Comparison of ENCODE assay signal across 9 mouse cellular contexts in genomic region chr16:14242553-14242952, GRCm38 (mm10). TPM values are rescaled to one million over a fixed set of nuclear protein-coding genes. Genes with fewer than 3 reads are reported as not detected.
DNase-seq lines count a peak whose midpoint lies in the region; ATAC-seq and TF ChIP-seq lines count a peak whose summit lies in the region.
"Had no signal": no experiment of that assay in that cellular context is flagged by ENCODE, and none has a peak within 500 bp of the region (broad histone marks: within the 10 kb centered on the region; RNA-seq: fewer than 3 reads in every experiment).

No protein-coding gene starts in this region.

- no peak overlapping the region for H3K9ac ChIP-seq in ES-E14 (ENCODE audit: insufficient read depth, low read depth, low read length, poor library complexity, severe bottlenecking)
- H3K9ac ChIP-seq in forebrain, embryonic 15.5 days (replicated peaks) = no peak overlapping the region
- H3K9ac ChIP-seq: heart, embryonic 13.5 days; neural tube, embryonic 13.5 days had no signal

- no peaks in the 10 kb centered on the region for H3K4me1 ChIP-seq in ES-E14 (ENCODE audit: control insufficient read depth in 2 of 2, insufficient read depth in 2 of 2, low read length in 2 of 2, poor library complexity in 1 of 2)
- no peaks in the 10 kb centered on the region for H3K4me1 ChIP-seq in forebrain, embryonic 15.5 days
- H3K4me1 ChIP-seq: neural tube, embryonic 13.5 days had no signal

- in situ Hi-C loops in ES-E14 (cut with MboI; ENCODE audit: low sequenced_read_pairs in 2 of 2, unreplicated experiment in 2 of 2) = no loop called here

- peak; percentile 41 for TF ChIP-seq CTCF in left cerebral cortex, adult 2 months (IDR thresholded peaks at IDR 0.05)

- intact Hi-C loops in left cerebral cortex, adult 2 months (cut with DNase I) = no loop called here

- no peak overlapping the region for H3K4me2 ChIP-seq in forebrain, embryonic 15.5 days (replicated peaks)
- H3K4me2 ChIP-seq: heart, embryonic 13.5 days; neural tube, embryonic 13.5 days had no signal

- no peak overlapping the region for H3K4me3 ChIP-seq in left cerebral cortex, adult 2 months
- H3K4me3 ChIP-seq in ES-E14 (ENCODE audit: insufficient read depth in 1 of 2, low read depth in 1 of 2, low read length in 2 of 2, poor library complexity in 1 of 2, severe bottlenecking in 1 of 2) = no peak overlapping the region
- H3K4me3 ChIP-seq in forebrain, embryonic 15.5 days = no peak overlapping the region
- H3K4me3 ChIP-seq: heart, embryonic 13.5 days; neural tube, embryonic 13.5 days had no signal

- H3K27ac ChIP-seq in left cerebral cortex, adult 2 months = no peak overlapping the region
- H3K27ac ChIP-seq in ES-E14 (ENCODE audit: insufficient read depth, low read depth, low read length, poor library complexity, severe bottlenecking) = no peak overlapping the region
- no peak overlapping the region for H3K27ac ChIP-seq in forebrain, embryonic 15.5 days (replicated peaks)
- H3K27ac ChIP-seq: heart, embryonic 13.5 days; neural tube, embryonic 13.5 days had no signal

- no peaks in the 10 kb centered on the region for H3K27me3 ChIP-seq in forebrain, embryonic 15.5 days
- H3K27me3 ChIP-seq: neural tube, embryonic 13.5 days had no signal

- no peaks in the 10 kb centered on the region for H3K9me3 ChIP-seq in ES-E14 (ENCODE audit: control insufficient read depth, insufficient read depth, low read depth, low read length)
- H3K9me3 ChIP-seq in forebrain, embryonic 15.5 days = no peaks in the 10 kb centered on the region
- H3K9me3 ChIP-seq: heart, embryonic 13.5 days; neural tube, embryonic 13.5 days had no signal

- ATAC-seq in forebrain, embryonic 15.5 days (replicated peaks) = no peak

- no peaks in the 10 kb centered on the region for H3K36me3 ChIP-seq in ES-E14 (ENCODE audit: control insufficient read depth, insufficient read depth, low read length, poor library complexity, severe bottlenecking)
- H3K36me3 ChIP-seq in forebrain, embryonic 15.5 days = no peaks in the 10 kb centered on the region
- H3K36me3 ChIP-seq: heart, embryonic 13.5 days; neural tube, embryonic 13.5 days had no signal

- no peak for DNase-seq in left cerebral cortex, adult 2 months (ENCODE audit: extremely low spot score in 1 of 2, low spot score in 2 of 2)
- DNase-seq in left cerebral cortex, adult 18-20 months (ENCODE audit: low spot score in 2 of 2) = no peak
- peak; percentile 31 for DNase-seq in ES-E14 (ENCODE audit: low read depth, low spot score)
- peak; percentile 14 for DNase-seq in c-Kit-positive CD71-positive TER-119-negative erythroid progenitor cells, embryonic 14.5 days (ENCODE audit: low read depth)
- DNase-seq in retina, embryonic 14.5 days (ENCODE audit: low spot score) = peak; percentile 44
- no peak for DNase-seq in heart, adult 11 months

- 18% methylated on average over 2 of the region's 2 CpGs for WGBS in forebrain, embryonic 15.5 days

TF ChIP-seq in ES-E14, 5 proteins besides CTCF, POLR2A, EP300 and RAD21:
- TF ChIP-seq MAFK (IDR thresholded peaks at IDR 0.05; ENCODE audit: insufficient read depth, low read depth, low read length) (no peak), CHD2 (IDR thresholded peaks at IDR 0.05; ENCODE audit: low read depth, low read length) (no peak), ZC3H11A (IDR thresholded peaks at IDR 0.05; ENCODE audit: borderline replicate concordance, low read depth, low read length) (no peak), ZNF384 (IDR thresholded peaks at IDR 0.05; ENCODE audit: low read depth, low read length) (no peak), HCFC1 (IDR thresholded peaks at IDR 0.05; ENCODE audit: borderline replicate concordance, insufficient read depth, low read length) (no peak)

RNA-seq across cellular contexts. Expression of gene Myh11, which starts 48.6 kb away (rescaled TPM):
- total RNA-seq in left cerebral cortex, adult 2 months (2021) = 1 to 10 TPM; 4.7 to 5.0 TPM
- total RNA-seq in left cerebral cortex, adult 18-20 months (2021) = 1 to 10 TPM; 3.0 to 3.8 TPM
- 0.37 and 0.76 TPM in 2 replicates for total RNA-seq in ES-E14 (2012; rRNA removed)
- 0.25 and 0.28 TPM in 2 replicates for polyA plus RNA-seq in forebrain, embryonic 15.5 days (2015; fragmentation: Nextera tagmentation; extraction: Ambion mirVana)

Comparison
In these comparisons a context has a peak if more than half of its experiments do, and no peak if none do; other contexts are left out.
1. DNase-seq: peak in ES-E14 (single experiment), c-Kit-positive CD71-positive TER-119-negative erythroid progenitor cells, embryonic 14.5 days (single experiment) and retina, embryonic 14.5 days (single experiment); none in left cerebral cortex, adult 2 months (0 of 2), left cerebral cortex, adult 18-20 months (0 of 2) and heart, adult 11 months (single experiment).